Mouse (Mus musculus): ENCODE measurements at regions not wholly inside any gene's neighbourhood (a gene's known extent, or its start where the extent isn't known, plus 50 kb on each side); places are given as distances from the start of the nearest gene placed in this dataset.
A peak's percentile ranks its signal among the peaks of the same experiment; 100 is the strongest.

DNA sequence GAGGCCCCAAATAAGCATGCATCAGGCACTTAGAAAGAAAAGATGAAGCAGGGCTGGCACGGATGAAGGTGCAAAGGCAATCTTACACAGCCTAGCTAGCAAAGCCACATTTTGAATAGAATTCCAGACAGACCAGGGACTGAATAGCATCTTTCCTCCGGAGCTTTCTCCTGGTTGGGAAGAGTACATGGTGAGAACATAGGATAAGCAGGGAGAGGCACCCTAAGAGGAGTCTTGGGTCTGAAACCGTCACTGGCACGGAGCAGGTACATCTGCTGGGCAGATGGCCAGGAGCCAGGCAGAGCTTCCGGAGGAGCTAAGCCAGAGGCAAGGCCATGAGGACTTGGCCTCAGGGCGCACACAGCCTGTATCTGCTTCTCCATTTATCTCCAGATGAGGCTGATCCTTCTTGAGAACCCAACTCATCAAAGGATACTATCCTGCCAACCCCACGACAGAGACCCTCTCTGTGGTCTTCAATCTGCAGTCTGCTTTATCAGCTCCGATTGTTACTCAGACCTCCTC, 70.4 kb upstream of the Ccn6 start:
- WGBS: 75% methylated on average over 8 of the region's 8 CpGs
- no peak for ATAC-seq (replicated peaks; ENCODE audit: low FRiP score)

GRCm38 (mm10) chr10:39233191-39233590, 69.6 kb upstream of the Ccn6 start:
- no peaks in the 10 kb centered on the region for H3K36me3 ChIP-seq (ENCODE audit: control insufficient read depth, insufficient read depth, low read length)
- H3K9ac ChIP-seq (ENCODE audit: low read depth, low read length): no peak overlapping the region
- no peaks in the 10 kb centered on the region for H3K9me3 ChIP-seq (ENCODE audit: control insufficient read depth, low read length)
- no peak for DNase-seq (ENCODE audit: low spot score)
- ATAC-seq (replicated peaks; ENCODE audit: low FRiP score): no peak
- no peak overlapping the region for H3K4me2 ChIP-seq
- no peak overlapping the region for H3K27ac ChIP-seq (ENCODE audit: low read depth, low read length)
- 82% methylated on average over 7 of the region's 7 CpGs for WGBS
- H3K27me3 ChIP-seq (replicated peaks; ENCODE audit: control insufficient read depth, insufficient read depth, low read length): no peaks in the 10 kb centered on the region
- H3K4me1 ChIP-seq (replicated peaks; ENCODE audit: control insufficient read depth, insufficient read depth, low read length): peaks cover 7% of the 10 kb centered on the region
- H3K4me3 ChIP-seq (ENCODE audit: low read depth, low read length): no peak overlapping the region

More for the DNA sequence above, 70.4 kb upstream of the Ccn6 start:
- Histone ChIP-seq H3K9ac (ENCODE audit: low read depth, low read length) (no peak overlapping the region), H3K4me2 (no peak overlapping the region), H3K27me3 (replicated peaks; ENCODE audit: control insufficient read depth, insufficient read depth, low read length) (no peaks in the 10 kb centered on the region), H3K4me1 (replicated peaks; ENCODE audit: control insufficient read depth, insufficient read depth, low read length) (peaks cover 7% of the 10 kb centered on the region), H3K4me3 (ENCODE audit: low read depth, low read length) (no peak overlapping the region), H3K36me3 (ENCODE audit: control insufficient read depth, insufficient read depth, low read length) (no peaks in the 10 kb centered on the region), H3K27ac (ENCODE audit: low read depth, low read length) (no peak overlapping the region), H3K9me3 (ENCODE audit: control insufficient read depth, low read length) (no peaks in the 10 kb centered on the region)
- DNase-seq (ENCODE audit: low spot score): no peak

DNA sequence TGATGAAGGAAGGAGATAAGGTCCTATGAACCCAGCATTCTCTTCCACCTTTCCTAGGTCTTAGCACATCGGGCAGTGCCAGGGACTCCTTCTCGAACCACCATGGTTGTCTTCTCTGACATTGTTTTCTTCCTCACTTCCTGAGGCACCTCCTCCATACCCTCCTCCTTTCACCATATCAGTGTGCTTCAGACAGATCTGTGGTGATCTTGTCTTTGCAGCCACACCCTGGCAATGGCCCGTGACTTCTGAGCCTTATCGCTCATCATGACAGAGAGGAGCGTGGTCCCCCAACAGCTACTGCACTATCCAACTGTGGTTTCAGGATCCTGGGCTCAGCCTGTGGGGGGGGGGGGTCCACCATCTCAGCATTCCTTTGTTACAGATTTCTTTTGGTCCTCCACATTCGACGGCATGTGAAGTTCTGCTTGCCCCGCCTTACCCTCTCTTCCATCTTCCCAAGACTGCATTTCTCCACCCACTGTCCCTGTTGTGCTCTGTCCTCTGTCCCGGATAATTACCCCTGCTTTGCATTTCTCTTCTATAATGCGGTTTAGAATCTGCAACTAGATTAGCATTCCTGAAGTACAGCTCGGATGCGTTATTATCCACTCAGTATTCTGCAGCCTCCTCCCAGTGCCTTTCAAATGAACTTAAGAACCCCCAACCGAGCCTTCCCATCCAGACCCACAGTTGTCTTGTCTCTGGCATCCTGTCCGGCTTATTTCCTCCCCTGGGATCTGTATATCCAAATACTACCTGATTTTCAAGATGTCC, 67.2 kb upstream of the Ccn6 start:
- ATAC-seq (replicated peaks; ENCODE audit: low FRiP score) (peak; percentile 74), DNase-seq (ENCODE audit: low spot score) (no peak)
- H3K4me2 ChIP-seq: peak overlapping the region; percentile 25
- no peak overlapping the region for H3K4me3 ChIP-seq (ENCODE audit: low read depth, low read length)
- no peaks in the 10 kb centered on the region for H3K27me3 ChIP-seq (replicated peaks; ENCODE audit: control insufficient read depth, insufficient read depth, low read length)
- WGBS: 57% methylated on average over 14 of the region's 14 CpGs
- no peaks in the 10 kb centered on the region for H3K36me3 ChIP-seq (ENCODE audit: control insufficient read depth, insufficient read depth, low read length)
- H3K4me1 ChIP-seq (replicated peaks; ENCODE audit: control insufficient read depth, insufficient read depth, low read length): peaks cover 7% of the 10 kb centered on the region
- no peak overlapping the region for H3K27ac ChIP-seq (ENCODE audit: low read depth, low read length)
- no peaks in the 10 kb centered on the region for H3K9me3 ChIP-seq (ENCODE audit: control insufficient read depth, low read length)
- H3K9ac ChIP-seq (ENCODE audit: low read depth, low read length): no peak overlapping the region

DNA sequence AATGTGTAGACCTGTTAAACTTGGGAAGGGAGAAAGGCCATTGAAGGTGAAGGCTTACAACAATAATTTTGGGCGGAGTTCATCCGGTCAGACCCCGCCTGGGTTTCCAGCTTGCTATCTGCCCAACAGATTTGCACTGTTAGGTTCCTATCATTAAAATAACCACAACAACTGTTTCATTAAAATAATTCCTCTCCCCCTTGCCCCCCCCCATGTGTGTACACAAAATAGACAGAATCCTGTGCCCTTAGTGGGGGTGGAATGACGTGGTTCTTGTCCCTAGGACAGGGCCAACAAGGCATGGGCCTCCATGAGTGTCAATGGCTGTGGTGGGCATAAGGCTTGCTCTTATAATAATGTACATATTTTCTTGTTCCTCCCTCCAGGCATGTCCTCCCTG, 65.6 kb upstream of the Ccn6 start:
- Histone ChIP-seq H3K27me3 (replicated peaks; ENCODE audit: control insufficient read depth, insufficient read depth, low read length) (no peaks in the 10 kb centered on the region), H3K4me3 (ENCODE audit: low read depth, low read length) (no peak overlapping the region), H3K4me1 (replicated peaks; ENCODE audit: control insufficient read depth, insufficient read depth, low read length) (peaks cover 7% of the 10 kb centered on the region), H3K36me3 (ENCODE audit: control insufficient read depth, insufficient read depth, low read length) (no peaks in the 10 kb centered on the region), H3K4me2 (no peak overlapping the region), H3K27ac (ENCODE audit: low read depth, low read length) (no peak overlapping the region), H3K9me3 (ENCODE audit: control insufficient read depth, low read length) (no peaks in the 10 kb centered on the region), H3K9ac (ENCODE audit: low read depth, low read length) (no peak overlapping the region)
- WGBS: 77% methylated on average over 4 of the region's 4 CpGs
- DNase-seq (ENCODE audit: low spot score) (no peak), ATAC-seq (replicated peaks; ENCODE audit: low FRiP score) (no peak)

DNA sequence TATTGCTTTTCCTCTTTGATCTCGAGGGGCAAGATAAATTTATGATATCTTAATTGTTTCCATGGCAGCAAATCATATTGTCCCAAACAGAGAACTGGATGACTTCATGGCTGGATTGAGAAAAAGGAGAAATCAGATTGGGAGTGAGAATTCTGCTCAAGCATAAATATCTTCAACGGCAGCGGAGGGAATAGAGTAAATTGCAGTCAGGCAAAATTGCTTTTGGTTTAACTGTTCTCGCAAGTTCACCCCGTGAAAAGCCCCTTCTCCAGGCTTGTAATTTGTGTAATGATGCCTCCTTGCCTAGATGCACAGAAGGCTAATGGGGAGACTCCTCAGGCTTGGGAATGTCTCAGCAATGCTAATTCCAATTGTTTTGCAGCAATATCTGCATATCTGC, 64.4 kb upstream of the Ccn6 start:
- 65% methylated on average over 5 of the region's 5 CpGs for WGBS
- Histone ChIP-seq H3K9ac (ENCODE audit: low read depth, low read length) (no peak overlapping the region), H3K9me3 (ENCODE audit: control insufficient read depth, low read length) (no peaks in the 10 kb centered on the region), H3K27me3 (replicated peaks; ENCODE audit: control insufficient read depth, insufficient read depth, low read length) (no peaks in the 10 kb centered on the region), H3K36me3 (ENCODE audit: control insufficient read depth, insufficient read depth, low read length) (no peaks in the 10 kb centered on the region), H3K27ac (ENCODE audit: low read depth, low read length) (no peak overlapping the region), H3K4me3 (ENCODE audit: low read depth, low read length) (no peak overlapping the region), H3K4me1 (replicated peaks; ENCODE audit: control insufficient read depth, insufficient read depth, low read length) (peaks cover 7% of the 10 kb centered on the region), H3K4me2 (no peak overlapping the region)
- DNase-seq (ENCODE audit: low spot score) (no peak), ATAC-seq (replicated peaks; ENCODE audit: low FRiP score) (no peak)

DNA sequence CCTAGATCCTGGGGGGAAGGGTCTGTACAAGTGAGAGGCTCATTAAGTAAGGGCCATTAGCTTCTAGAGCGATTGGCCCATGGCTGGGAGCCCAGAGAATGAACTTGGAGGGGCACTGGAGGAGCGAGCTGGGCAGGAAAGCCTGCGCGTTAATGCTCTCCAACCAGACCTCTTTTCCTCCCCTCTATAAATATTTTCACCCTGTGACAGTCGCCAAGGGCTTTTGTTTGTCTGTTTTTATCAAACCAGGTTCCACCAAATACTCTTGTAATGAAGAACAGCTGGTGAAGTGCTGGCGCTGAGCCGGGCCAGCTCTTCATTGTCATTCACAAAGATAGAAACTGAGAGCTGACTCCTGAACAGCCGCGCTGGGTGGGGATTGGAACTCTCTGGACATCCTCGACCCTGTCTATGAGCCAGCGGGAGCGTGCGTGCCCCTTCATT, 63.9 kb upstream of the Ccn6 start:
- H3K4me3 ChIP-seq (ENCODE audit: low read depth, low read length): no peak overlapping the region
- no peak overlapping the region for H3K27ac ChIP-seq (ENCODE audit: low read depth, low read length)
- H3K36me3 ChIP-seq (ENCODE audit: control insufficient read depth, insufficient read depth, low read length): no peaks in the 10 kb centered on the region
- WGBS: 45% methylated on average over 13 of the region's 13 CpGs
- H3K27me3 ChIP-seq (replicated peaks; ENCODE audit: control insufficient read depth, insufficient read depth, low read length): no peaks in the 10 kb centered on the region
- no peak for DNase-seq (ENCODE audit: low spot score)
- no peaks in the 10 kb centered on the region for H3K9me3 ChIP-seq (ENCODE audit: control insufficient read depth, low read length)
- H3K4me1 ChIP-seq (replicated peaks; ENCODE audit: control insufficient read depth, insufficient read depth, low read length): peaks cover 7% of the 10 kb centered on the region
- H3K9ac ChIP-seq (ENCODE audit: low read depth, low read length): no peak overlapping the region
- no peak overlapping the region for H3K4me2 ChIP-seq
- ATAC-seq (replicated peaks; ENCODE audit: low FRiP score): no peak

- no peaks in the 10 kb centered on the region for H3K27me3 ChIP-seq (replicated peaks; ENCODE audit: control insufficient read depth, insufficient read depth, low read length)
- H3K27ac ChIP-seq (ENCODE audit: low read depth, low read length): no peak overlapping the region
- H3K4me2 ChIP-seq: no peak overlapping the region
- WGBS: 66% methylated on average over 2 of the region's 2 CpGs
- no peak overlapping the region for H3K4me3 ChIP-seq (ENCODE audit: low read depth, low read length)
- DNase-seq (ENCODE audit: low spot score) (no peak), ATAC-seq (replicated peaks; ENCODE audit: low FRiP score) (no peak)
- no peak overlapping the region for H3K9ac ChIP-seq (ENCODE audit: low read depth, low read length)
- peaks cover 7% of the 10 kb centered on the region for H3K4me1 ChIP-seq (replicated peaks; ENCODE audit: control insufficient read depth, insufficient read depth, low read length)
- H3K36me3 ChIP-seq (ENCODE audit: control insufficient read depth, insufficient read depth, low read length): no peaks in the 10 kb centered on the region
- H3K9me3 ChIP-seq (ENCODE audit: control insufficient read depth, low read length): no peaks in the 10 kb centered on the region
Observed at GRCm38 (mm10) chr10:39226518-39226917, 62.9 kb upstream of the Ccn6 start.

DNA sequence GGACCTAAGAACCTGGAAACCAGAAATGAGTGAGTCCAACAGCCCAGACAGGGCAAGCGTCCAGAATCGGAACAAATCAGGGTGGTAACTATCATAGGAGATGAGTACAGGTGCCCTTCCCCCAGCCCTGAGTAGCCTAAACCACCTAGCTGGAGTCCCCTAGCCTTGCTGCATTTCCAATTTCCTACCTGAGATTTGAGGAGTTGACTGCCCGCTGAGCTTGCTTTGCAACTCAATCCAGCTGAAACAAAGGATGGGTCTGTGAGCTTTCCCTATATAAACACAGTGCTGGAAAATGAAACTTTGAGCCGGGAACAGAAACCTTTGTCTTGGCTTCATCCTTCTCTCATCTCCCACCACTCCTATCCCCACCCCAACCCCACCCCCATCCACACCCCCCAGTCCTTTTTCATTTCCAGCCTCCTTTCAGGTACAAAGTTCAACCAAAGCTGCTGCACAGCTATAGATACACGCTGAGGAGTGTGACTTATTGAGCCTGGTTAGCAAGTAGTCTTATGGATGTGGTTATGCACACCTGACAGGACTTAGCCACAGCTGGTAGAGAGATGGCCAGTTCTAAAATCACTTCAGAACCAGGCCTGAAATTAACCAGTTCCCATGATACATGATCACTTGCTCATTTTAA, 61.0 kb upstream of the Ccn6 start:
- H3K27me3 ChIP-seq (replicated peaks; ENCODE audit: control insufficient read depth, insufficient read depth, low read length): no peaks in the 10 kb centered on the region
- no peaks in the 10 kb centered on the region for H3K9me3 ChIP-seq (ENCODE audit: control insufficient read depth, low read length)
- no peak overlapping the region for H3K9ac ChIP-seq (ENCODE audit: low read depth, low read length)
- no peak overlapping the region for H3K4me3 ChIP-seq (ENCODE audit: low read depth, low read length)
- H3K4me2 ChIP-seq: no peak overlapping the region
- ATAC-seq (replicated peaks; ENCODE audit: low FRiP score) (no peak), DNase-seq (ENCODE audit: low spot score) (no peak)
- H3K36me3 ChIP-seq (ENCODE audit: control insufficient read depth, insufficient read depth, low read length): no peaks in the 10 kb centered on the region
- 56% methylated on average over 5 of the region's 5 CpGs for whole genome bisulfite sequencing
- H3K4me1 ChIP-seq (replicated peaks; ENCODE audit: control insufficient read depth, insufficient read depth, low read length): no peaks in the 10 kb centered on the region
- H3K27ac ChIP-seq (ENCODE audit: low read depth, low read length): no peak overlapping the region

- DNase-seq (ENCODE audit: low spot score) (no peak), ATAC-seq (replicated peaks; ENCODE audit: low FRiP score) (no peak)
- Histone ChIP-seq H3K27me3 (replicated peaks; ENCODE audit: control insufficient read depth, insufficient read depth, low read length) (no peaks in the 10 kb centered on the region), H3K4me3 (ENCODE audit: low read depth, low read length) (no peak overlapping the region), H3K27ac (ENCODE audit: low read depth, low read length) (no peak overlapping the region), H3K36me3 (ENCODE audit: control insufficient read depth, insufficient read depth, low read length) (no peaks in the 10 kb centered on the region), H3K9ac (ENCODE audit: low read depth, low read length) (no peak overlapping the region), H3K4me2 (no peak overlapping the region), H3K4me1 (replicated peaks; ENCODE audit: control insufficient read depth, insufficient read depth, low read length) (no peaks in the 10 kb centered on the region), H3K9me3 (ENCODE audit: control insufficient read depth, low read length) (no peaks in the 10 kb centered on the region)
- WGBS: 93% methylated on average over 2 of the region's 2 CpGs
Observed at GRCm38 (mm10) chr10:39221028-39221427, 57.4 kb upstream of the Ccn6 start.
